Comparison of ENCODE assay signal across 24 mouse cellular contexts in genomic region chr12:24848107-24848506, GRCm38 (mm10). TPM values are rescaled to one million over a fixed set of nuclear protein-coding genes. Genes with fewer than 3 reads are reported as not detected.
DNase-seq lines count a peak whose midpoint lies in the region; ATAC-seq lines count a peak whose summit lies in the region.
"Had no signal": no experiment of that assay in that cellular context is flagged by ENCODE, and none has a peak within 500 bp of the region (broad histone marks: within the 10 kb centered on the region; RNA-seq: fewer than 3 reads in every experiment).

No protein-coding gene starts in this region.

- no peaks in the 10 kb centered on the region for H3K36me3 ChIP-seq in kidney, embryonic 15.5 days
- H3K36me3 ChIP-seq: embryonic facial prominence, embryonic 10.5 days; embryonic facial prominence, embryonic 12.5 days; forebrain, embryonic 15.5 days had no signal

- DNase-seq in heart, adult 11 months, result peak; percentile 34
- no peak for DNase-seq in heart, adult 18-20 months
- no peak for DNase-seq in kidney, postnatal 14 days
- peak; percentile 63 for DNase-seq in ovary, adult 18-20 months (ENCODE audit: low spot score)
- no peak for DNase-seq in ovary, postnatal 14 days (ENCODE audit: low spot score)
- DNase-seq: adrenal gland, adult 8-10 months; adrenal gland, postnatal 14 days; adrenal gland, postnatal 36 days; B cell, adult 2 months; cerebellum, adult 11-12 months; cerebellum, adult 2 months; cerebellum, adult 9-10 months; cerebellum, postnatal 10 days; cerebellum, postnatal 25 days had no signal

- H3K4me3 ChIP-seq in kidney, embryonic 15.5 days (replicated peaks), result no peak overlapping the region
- H3K4me3 ChIP-seq: embryonic facial prominence, embryonic 10.5 days; embryonic facial prominence, embryonic 12.5 days; forebrain, embryonic 13.5 days; forebrain, embryonic 15.5 days had no signal

- H3K4me2 ChIP-seq in kidney, embryonic 15.5 days, result no peak overlapping the region
- H3K4me2 ChIP-seq: embryonic facial prominence, embryonic 12.5 days; forebrain, embryonic 13.5 days; forebrain, embryonic 15.5 days had no signal

- no peaks in the 10 kb centered on the region for H3K9me3 ChIP-seq in kidney, embryonic 15.5 days (replicated peaks)
- H3K9me3 ChIP-seq: embryonic facial prominence, embryonic 10.5 days; embryonic facial prominence, embryonic 12.5 days; forebrain, embryonic 13.5 days; forebrain, embryonic 15.5 days; G1E had no signal

- H3K4me1 ChIP-seq in kidney, embryonic 15.5 days, result peaks cover 27% of the 10 kb centered on the region

- H3K27ac ChIP-seq in kidney, embryonic 15.5 days, result no peak overlapping the region
- H3K27ac ChIP-seq: embryonic facial prominence, embryonic 10.5 days; embryonic facial prominence, embryonic 12.5 days; forebrain, embryonic 13.5 days; forebrain, embryonic 15.5 days had no signal

- H3K27me3 ChIP-seq in kidney, embryonic 15.5 days, result no peaks in the 10 kb centered on the region
- H3K27me3 ChIP-seq: CH12.LX; embryonic facial prominence, embryonic 12.5 days; forebrain, embryonic 13.5 days; forebrain, embryonic 15.5 days; Patski had no signal

- no peak overlapping the region for H3K9ac ChIP-seq in kidney, embryonic 15.5 days
- H3K9ac ChIP-seq: embryonic facial prominence, embryonic 12.5 days; forebrain, embryonic 13.5 days; forebrain, embryonic 15.5 days had no signal

- 51% methylated on average over 5 of the region's 5 CpGs for WGBS in kidney, embryonic 15.5 days

- ATAC-seq in kidney, embryonic 15.5 days (replicated peaks; ENCODE audit: low FRiP score), result 0 out of 2 replicates have a peak, but pooled peaks have one; percentile 52
- ATAC-seq: activated CD4-positive, CD25-positive, alpha-beta regulatory T cell, adult 4 months; CD4-positive, CD25-positive, alpha-beta regulatory T cell, adult 4 months; forebrain, embryonic 13.5 days; forebrain, embryonic 15.5 days; Patski had no signal

RNA-seq across cellular contexts. Expression of gene Mboat2, which starts 17.4 kb away (rescaled TPM):
- 1 to 10 TPM; 8.7 to 8.9 TPM for total RNA-seq in heart, adult 18-20 months (2021)
- polyA plus RNA-seq in kidney, embryonic 15.5 days (2015; fragmentation: Nextera tagmentation; extraction: Ambion mirVana), result 41.1 and 42.2 TPM in 2 replicates

Comparison
In these comparisons a context has a peak if more than half of its experiments do, and no peak if none do; other contexts are left out.
1. DNase-seq: peak in heart, adult 11 months (single experiment) and ovary, adult 18-20 months (single experiment); none in heart, adult 18-20 months (0 of 2), kidney, postnatal 14 days (single experiment) and ovary, postnatal 14 days (single experiment).